Comparison of ENCODE assay signal across 7 mouse cellular contexts in the genomic region with DNA sequence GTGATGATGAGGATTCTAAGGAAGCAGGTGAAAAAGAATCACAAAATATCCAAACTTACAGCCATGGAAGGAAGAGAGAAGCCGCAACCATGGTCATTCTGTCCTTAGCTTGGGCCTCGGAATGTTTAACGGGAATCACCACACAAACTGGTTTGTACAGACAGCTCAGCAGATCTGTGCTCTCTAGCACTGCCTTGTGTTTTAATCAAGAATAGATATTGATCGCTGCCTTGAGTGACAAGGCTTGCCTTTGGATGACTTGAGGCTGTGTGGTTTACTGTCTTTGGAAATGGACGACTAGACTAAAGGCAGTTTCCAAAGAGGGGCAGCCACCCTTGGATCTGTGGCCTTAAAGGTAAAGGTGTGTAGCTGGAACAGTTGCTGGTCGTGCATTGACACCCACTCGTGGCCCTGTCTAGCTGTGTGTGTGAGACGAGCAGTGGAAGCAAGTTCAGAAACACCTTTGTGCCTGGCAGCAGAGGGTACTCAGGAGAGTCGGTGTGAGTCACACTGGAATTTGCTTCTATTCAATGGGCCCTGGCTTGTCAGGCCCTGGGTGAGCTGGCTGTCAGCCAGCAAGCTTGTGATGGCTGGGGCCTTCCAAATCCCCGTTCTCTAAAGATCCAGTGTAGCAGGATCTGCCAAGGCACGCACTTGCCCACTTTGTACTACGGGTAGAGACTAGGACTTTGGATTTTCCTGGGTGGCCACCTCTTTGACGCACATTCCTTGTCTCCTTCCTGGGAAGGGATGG. TPM values are rescaled to one million over a fixed set of nuclear protein-coding genes. Genes with fewer than 3 reads are reported as not detected.
DNase-seq lines count a peak whose midpoint lies in the region; ATAC-seq lines count a peak whose summit lies in the region.

No protein-coding gene starts in this region.

- no peak overlapping the region for H3K4me2 ChIP-seq in neural tube, embryonic 12.5 days (replicated peaks)
- H3K4me2 ChIP-seq in forebrain, embryonic 13.5 days, result peak overlapping the region; percentile 15; the same call in 1 of the 2 replicates
- no peak overlapping the region for H3K4me2 ChIP-seq in intestine, embryonic 15.5 days (replicated peaks)

- no peaks in the 10 kb centered on the region for H3K27me3 ChIP-seq in neural tube, embryonic 12.5 days (replicated peaks)
- no peaks in the 10 kb centered on the region for H3K27me3 ChIP-seq in forebrain, embryonic 13.5 days
- no peaks in the 10 kb centered on the region for H3K27me3 ChIP-seq in intestine, embryonic 15.5 days (replicated peaks)

- H3K27ac ChIP-seq in neural tube, embryonic 12.5 days, result no peak overlapping the region
- peak overlapping the region; percentile 63 for H3K27ac ChIP-seq in forebrain, embryonic 13.5 days
- H3K27ac ChIP-seq in intestine, embryonic 15.5 days, result no peak overlapping the region

- H3K36me3 ChIP-seq in neural tube, embryonic 12.5 days, result peaks cover 17% of the 10 kb centered on the region
- H3K36me3 ChIP-seq in forebrain, embryonic 13.5 days (ENCODE audit: poor library complexity, severe bottlenecking), result peaks cover 18% of the 10 kb centered on the region
- no peaks in the 10 kb centered on the region for H3K36me3 ChIP-seq in intestine, embryonic 15.5 days

- no peak overlapping the region for H3K9ac ChIP-seq in neural tube, embryonic 12.5 days
- no peak overlapping the region for H3K9ac ChIP-seq in forebrain, embryonic 13.5 days
- H3K9ac ChIP-seq in intestine, embryonic 15.5 days, result no peak overlapping the region

- no peaks in the 10 kb centered on the region for H3K9me3 ChIP-seq in neural tube, embryonic 12.5 days
- no peaks in the 10 kb centered on the region for H3K9me3 ChIP-seq in forebrain, embryonic 13.5 days (replicated peaks)
- H3K9me3 ChIP-seq in intestine, embryonic 15.5 days, result no peaks in the 10 kb centered on the region

- WGBS in neural tube, embryonic 12.5 days, result 81% methylated on average over 13 of the region's 13 CpGs
- WGBS in forebrain, embryonic 13.5 days, result 55% methylated on average over 13 of the region's 13 CpGs
- WGBS in intestine, embryonic 15.5 days, result 67% methylated on average over 13 of the region's 13 CpGs

- DNase-seq in neural tube, embryonic 10.5 days (ENCODE audit: extremely low spot score, low spot score), result no peak
- DNase-seq in lung, postnatal 25 days (ENCODE audit: low spot score), result peak; percentile 12
- no peak for DNase-seq in embryo, embryonic 10 days (ENCODE audit: low spot score)
- no peak for DNase-seq in cerebellum, adult 11 months

- no peak overlapping the region for H3K4me3 ChIP-seq in neural tube, embryonic 12.5 days
- H3K4me3 ChIP-seq in forebrain, embryonic 13.5 days, result no peak overlapping the region
- H3K4me3 ChIP-seq in intestine, embryonic 15.5 days (replicated peaks), result no peak overlapping the region

- peak; percentile 41; the same call in 1 of the 2 replicates for ATAC-seq in neural tube, embryonic 12.5 days (ENCODE audit: low FRiP score, low read depth)
- peak; percentile 74 for ATAC-seq in forebrain, embryonic 13.5 days
- ATAC-seq in intestine, embryonic 15.5 days, result peak; percentile 89

- peaks cover 7% of the 10 kb centered on the region; the same call in 1 of the 2 replicates for H3K4me1 ChIP-seq in neural tube, embryonic 12.5 days
- peaks cover 26% of the 10 kb centered on the region for H3K4me1 ChIP-seq in forebrain, embryonic 13.5 days
- peaks cover 5% of the 10 kb centered on the region; the same call in 1 of the 2 replicates for H3K4me1 ChIP-seq in intestine, embryonic 15.5 days (replicated peaks)

RNA-seq across cellular contexts. Expression of a gene that starts 7.0 kb away (rescaled TPM):
- polyA plus RNA-seq in neural tube, embryonic 12.5 days (2016; fragmentation: Nextera tagmentation; extraction: Ambion mirVana), result 3.0 and 3.1 TPM in 2 replicates
- polyA plus RNA-seq in forebrain, embryonic 13.5 days (2015; fragmentation: Nextera tagmentation; extraction: Ambion mirVana), result 3.5 and 4.1 TPM in 2 replicates
- polyA plus RNA-seq in intestine, embryonic 15.5 days (2015; fragmentation: Nextera tagmentation; extraction: Ambion mirVana), result 0.92 TPM in 2 replicates
